Mouse (Mus musculus) induced T-regulatory cell, adult 2 months (primary cell): ENCODE results near the gene Pou2f3.

Experiments used
- DNase-seq: peaks from one replicate; pipeline ENCODE4 v3.0.0-alpha.2; 2012; ENCODE audit warnings: low read depth

The Pou2f3 gene

GRCm38 (mm10) chr9:43231805-43232204 lies 21.6 kb upstream of the Pou2f3 start:
- DNase-seq = no peak

GRCm38 (mm10) chr9:43230886-43231285 lies 20.7 kb upstream of the Pou2f3 start:
- no peak for DNase-seq

GRCm38 (mm10) chr9:43229962-43230361 lies 19.8 kb upstream of the Pou2f3 start:
- no peak for DNase-seq

DNA sequence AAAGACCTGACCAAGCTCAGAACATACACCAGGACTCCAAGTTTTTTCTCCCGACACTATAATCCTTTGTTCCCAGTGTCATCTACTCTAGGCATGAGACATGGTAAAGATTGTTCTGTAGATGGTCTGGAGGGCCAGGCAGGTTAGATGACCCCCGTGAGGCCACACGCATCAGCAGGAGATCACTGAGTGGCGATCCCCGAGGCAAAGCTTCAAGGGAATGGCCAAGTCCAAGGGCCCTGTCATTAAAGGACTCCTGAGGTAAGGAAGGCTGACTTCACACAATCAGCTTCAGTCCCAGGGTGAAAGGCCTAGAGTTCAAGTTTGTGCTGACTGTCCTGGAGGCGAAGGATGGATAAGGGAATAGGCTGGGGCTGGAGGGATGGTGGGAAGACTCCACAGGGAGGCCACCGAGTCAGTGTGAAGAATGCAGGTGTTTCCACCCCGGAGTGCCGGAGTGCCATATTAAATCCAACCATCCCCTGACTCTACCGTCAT lies 19.3 kb upstream of the Pou2f3 start:
- no peak for DNase-seq

- DNase-seq = no peak
Measured at GRCm38 (mm10) chr9:43228745-43229144, 18.6 kb upstream of the Pou2f3 start.

DNA sequence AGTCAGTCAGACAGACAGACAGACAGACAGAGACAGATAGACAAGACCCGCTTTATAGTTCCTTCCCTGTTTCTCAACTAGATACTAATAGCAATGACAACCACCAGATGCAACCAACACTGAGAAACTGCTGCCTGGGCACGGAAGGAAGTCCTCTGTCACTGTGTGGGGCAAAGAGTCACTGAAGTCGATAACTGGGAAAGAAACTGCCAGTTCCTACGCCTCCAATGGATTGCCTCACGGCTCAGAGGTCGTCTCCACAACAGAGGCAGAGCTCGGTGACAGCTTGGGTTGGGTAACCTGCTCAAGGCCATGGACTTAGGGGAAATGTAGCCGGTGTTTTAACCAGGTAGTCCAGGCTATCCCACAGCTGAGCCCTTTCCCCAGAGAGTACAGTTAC lies 17.5 kb upstream of the Pou2f3 start:
- no peak for DNase-seq

GRCm38 (mm10) chr9:43226573-43227160 lies 16.5 kb upstream of the Pou2f3 start:
- no peak for DNase-seq

DNA sequence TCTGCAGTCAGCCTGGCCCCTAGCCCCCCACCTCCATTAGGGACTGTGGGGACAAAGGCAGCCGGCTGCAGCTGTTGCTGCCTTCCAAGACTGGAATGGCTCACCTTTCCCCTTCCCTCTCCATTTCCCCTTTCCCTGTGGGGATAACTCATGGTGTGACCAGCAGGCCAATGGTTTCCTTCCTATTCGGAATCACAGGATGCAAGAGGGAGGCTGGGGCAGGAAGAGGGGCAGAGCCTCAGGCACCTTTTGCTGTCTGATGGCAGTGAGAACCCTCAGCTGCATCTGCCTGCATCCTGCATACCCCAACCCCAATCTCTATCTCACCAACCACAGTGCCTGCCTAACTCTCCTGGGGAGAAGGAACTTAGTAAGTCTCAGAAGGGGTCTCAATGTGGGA lies 15.3 kb upstream of the Pou2f3 start:
- DNase-seq = no peak

- DNase-seq = no peak
Measured at GRCm38 (mm10) chr9:43224771-43225355, 14.7 kb upstream of the Pou2f3 start.

DNA sequence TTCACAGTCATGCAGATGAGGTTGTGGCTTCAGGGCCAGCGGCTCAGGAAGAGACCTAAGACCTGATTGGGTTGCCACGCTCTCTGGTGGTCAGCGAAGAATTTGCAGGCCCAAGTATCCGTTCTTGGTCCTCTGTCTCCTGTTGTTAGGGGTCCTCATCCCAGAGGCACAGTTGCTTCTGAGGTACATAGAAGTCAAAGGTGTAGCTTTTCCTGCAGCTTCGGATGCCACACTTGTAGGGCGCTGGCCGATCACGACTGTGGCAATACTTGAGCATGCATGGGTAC lies 12.2 kb upstream of the Pou2f3 start:
- DNase-seq = no peak

DNA sequence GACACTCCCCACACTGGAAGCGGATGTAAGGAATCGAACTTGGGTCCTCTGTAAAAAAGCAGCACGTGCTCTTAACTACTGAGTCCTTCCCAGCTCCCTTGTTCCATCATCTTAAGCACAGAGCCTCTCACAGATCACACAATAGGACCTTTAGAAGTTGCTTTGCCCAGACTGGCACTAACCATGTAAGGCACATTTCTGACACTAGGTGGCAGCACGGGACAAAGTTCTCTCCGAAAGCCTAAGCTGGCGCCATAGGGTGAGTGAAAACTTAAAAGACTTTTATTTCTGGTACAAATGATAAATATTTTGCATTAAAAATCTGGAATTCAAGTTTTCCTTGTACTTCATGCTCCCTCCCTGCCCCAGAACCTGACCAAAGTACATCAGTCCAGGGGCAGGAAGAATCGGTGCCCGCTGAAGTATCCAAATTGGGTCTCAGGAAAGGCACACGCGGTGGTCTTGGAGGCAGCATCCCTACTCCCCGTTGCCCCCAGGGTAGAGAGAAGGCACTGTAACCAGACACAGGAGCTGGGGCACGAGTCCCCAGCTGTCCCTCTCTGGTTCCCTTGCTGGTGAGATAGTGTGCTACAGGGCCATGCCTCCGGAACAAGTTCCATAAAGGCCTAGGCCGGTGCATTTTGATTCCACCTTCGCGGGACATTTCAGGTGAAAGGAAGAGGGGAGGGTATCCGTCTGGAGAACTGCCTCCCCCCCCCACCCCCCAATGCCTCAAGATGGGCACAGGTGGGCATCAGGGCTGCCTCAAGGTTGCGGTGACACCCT lies 11.7 kb upstream of the Pou2f3 start:
- peak; percentile 74 for DNase-seq

DNA sequence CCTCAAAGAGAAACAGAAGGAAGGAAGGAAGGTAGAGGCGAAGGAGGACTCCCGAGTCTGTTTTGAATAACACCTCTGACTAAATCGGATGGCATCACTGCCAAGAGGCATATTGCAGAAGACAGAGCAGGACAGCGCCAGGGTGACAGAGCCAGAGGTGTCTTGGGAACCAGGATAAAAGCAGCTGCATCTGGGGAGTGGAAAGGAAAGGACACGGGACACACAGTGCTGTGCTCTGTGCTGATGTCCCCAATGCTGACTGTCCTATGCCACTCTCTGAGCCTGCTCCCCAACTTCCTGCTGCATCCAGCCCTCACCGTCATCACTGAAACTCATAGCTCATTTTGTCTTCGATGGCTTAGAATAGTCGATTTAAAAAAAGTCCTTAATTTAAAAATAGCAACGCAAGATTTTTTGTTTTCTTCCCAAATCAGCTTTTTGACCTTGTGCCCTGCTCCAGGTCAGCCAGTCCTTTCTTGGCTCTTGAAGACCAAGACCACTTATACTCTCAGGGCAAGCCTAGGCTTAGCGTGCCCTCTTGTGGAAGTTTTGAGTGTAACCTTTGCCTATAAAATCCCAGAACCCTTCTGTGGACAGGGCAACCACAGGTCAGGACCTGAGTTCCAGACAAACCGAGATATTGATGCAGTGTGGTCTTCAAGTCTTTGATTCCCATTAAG lies 742 bp upstream of the Pou2f3 start:
- DNase-seq = peak; percentile 37

DNA sequence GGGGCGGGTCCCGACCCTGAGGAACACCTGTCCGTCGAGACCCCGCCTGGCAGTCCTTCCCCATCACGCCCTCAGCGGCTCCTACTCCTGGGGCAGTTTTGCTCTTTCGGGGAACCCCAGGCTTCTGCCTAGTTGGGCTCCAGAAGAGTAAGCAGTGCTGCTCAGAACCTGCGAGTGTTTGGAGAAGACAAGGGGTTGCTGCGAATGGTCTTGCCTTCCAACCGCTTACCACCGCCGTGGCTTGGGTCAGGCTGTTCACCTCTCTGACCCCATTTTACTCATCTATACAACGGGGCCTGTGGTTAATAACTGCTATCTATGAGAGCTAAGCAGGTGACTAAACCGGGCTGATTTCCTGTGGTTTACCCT lies 4.2 kb downstream of the Pou2f3 start:
- DNase-seq = no peak

DNA sequence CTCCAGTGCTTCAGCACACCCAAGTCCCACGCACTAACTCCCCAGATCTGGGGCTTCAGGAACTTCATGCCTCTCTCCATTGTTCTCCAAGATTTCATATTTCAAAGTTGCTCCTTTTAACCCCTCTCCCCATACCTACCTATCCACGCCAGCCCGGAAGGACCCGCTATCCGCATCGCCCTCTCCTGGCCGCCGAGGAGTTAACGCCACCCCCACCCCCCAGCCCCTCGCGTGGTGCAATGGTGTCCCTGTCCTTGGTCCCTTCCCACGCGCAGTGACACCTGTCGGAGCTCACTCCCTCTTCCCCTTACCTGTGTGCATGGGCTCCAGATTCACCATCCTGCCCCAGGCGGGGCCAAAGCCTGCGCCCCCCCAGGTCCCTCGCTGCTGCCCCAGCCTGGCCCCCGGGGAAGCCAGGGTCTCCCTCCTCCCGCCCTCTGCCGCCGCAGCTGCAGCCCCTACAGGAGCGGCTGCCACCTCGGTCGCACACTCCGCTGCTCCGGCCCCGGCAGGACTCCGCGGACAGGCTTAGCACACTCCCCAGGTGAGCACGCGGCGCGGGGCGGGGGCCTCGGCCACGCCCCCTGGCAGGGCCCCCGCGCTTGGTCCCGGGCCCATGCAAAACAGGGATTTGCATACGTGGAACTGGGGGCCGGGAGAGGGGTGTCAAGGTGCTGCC lies 4.7 kb downstream of the Pou2f3 start:
- no peak for DNase-seq

GRCm38 (mm10) chr9:43200212-43200611 lies 10.0 kb downstream of the Pou2f3 start:
- DNase-seq = no peak

- no peak for DNase-seq
Measured at GRCm38 (mm10) chr9:43194001-43194400, 16.2 kb downstream of the Pou2f3 start.

GRCm38 (mm10) chr9:43191561-43191960 lies 18.6 kb downstream of the Pou2f3 start:
- no peak for DNase-seq

GRCm38 (mm10) chr9:43189021-43189356 lies 21.2 kb downstream of the Pou2f3 start:
- no peak for DNase-seq

DNA sequence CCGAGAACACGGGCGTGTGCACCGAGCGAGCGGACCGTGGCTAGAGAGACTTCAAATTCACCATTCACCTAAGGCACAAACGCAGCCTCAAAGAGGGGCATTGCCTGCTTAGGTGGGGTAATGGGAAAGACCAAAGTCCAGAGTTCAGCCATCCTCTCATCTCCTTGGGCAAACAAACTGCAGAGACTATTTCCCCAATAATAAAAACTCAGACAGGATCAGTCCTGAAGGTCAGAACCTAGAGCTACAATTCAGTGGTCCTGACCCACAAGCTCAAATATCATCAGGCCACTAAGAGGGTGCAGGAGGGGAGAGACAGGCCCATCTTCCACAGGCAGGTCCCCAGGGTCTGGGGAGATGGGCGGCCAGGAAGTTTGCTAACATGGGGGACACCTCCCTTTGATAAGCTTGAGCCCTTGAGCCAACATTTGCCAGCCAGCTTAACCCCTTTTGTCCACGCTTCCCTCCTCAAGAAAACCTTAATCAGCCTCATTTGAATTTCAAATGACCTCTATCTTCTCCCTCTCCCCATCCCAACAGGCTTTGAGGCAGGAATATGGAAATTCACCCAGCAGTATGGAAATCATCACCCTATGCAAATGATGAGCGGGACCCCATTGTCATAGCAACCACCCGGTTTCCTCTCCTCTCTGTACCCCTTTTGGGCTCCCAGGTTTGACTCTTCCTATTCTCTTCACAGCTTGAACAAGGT lies 21.7 kb downstream of the Pou2f3 start:
- no peak for DNase-seq

DNA sequence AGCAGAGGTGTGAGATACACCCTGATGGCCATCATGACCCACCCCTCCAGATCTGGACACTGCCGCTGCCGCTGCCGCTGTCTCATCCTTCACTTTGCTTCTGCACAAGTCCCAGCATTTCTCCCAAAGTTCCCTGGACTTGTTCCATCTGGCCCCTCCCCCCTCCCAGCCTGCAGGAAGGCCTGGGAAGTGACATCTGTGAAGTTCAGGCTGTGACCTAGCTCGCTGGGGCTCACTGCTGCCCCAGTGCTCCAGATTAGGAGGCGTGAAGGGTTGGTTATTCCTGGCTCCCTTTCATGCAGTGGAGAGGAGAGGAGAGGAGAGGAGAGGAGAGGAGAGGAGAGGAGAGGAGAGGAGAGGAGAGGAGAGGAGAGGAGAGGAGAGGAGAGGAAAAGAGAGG lies 30.6 kb downstream of the Pou2f3 start:
- DNase-seq = no peak

DNA sequence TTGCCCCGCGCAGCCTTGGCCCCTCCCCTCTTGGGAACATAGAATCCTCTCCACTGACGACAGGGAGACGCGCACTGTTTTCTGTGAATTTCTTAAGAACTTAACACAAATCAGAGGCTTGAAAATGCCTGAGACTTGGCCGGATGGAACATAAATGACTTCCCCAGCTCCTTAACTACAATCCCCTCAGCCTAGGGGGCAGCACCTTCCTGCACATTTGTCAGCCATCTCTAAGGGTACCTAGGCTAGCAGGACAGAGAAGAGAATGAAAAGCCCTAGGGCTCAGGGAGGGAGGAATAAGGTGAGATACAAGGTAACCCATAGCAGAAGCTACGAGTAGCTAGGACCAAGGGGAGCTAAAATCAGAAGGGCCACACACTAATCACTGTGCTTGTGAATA lies 32.0 kb downstream of the Pou2f3 start:
- DNase-seq = no peak

- no peak for DNase-seq
Measured at GRCm38 (mm10) chr9:43167081-43167480, 43.1 kb downstream of the Pou2f3 start.
